Mouse (Mus musculus): ENCODE data around the gene Nid2. TPM values are rescaled to one million over a fixed set of nuclear protein-coding genes. Genes with fewer than 3 reads are reported as not detected.

The Nid2 gene
- total RNA-seq, 2 experiments from 2014 or later = 3.0 to 4.7 TPM

DNA sequence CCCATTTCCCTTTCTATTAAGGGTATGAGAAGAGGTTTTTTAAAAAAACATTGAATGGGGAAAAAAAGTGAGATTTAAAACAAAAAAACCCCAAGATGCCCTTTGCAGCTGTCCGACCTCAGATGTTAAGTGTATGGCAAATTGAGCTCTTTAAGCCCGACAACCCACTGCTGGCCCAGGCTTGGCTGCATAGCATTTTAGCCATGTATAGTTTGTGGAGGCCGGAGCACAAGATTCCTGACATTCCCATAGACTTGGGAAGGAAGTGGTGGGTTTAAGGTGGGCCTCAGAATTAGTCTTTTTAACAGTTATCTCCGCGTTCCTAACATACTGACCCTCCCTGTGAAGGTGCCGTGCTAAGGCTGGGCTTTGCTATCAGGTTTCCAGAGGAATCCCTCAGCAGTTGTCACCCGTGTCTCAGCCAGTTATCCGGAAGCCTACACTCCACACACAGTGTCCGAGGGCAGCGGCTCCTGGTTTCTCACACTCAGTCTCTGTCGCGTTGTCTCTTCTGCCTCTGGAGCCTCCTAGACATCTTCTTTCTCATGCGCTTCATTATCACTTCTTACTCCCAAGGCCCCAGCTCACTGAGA, 23.1 kb downstream of the Nid2 start:
- DNase-seq (ENCODE audit: low spot score in 2 of 2) = no peak
- intact Hi-C loops (cut with DNase I) = no loop called here

- no peak for DNase-seq (ENCODE audit: low spot score in 2 of 2)
- intact Hi-C loops (cut with DNase I) = no loop called here
These were observed 24.4 kb downstream of the Nid2 start for GRCm38 (mm10) chr14:19775491-19775890.

- no peak for DNase-seq (ENCODE audit: low spot score in 2 of 2)
- intact Hi-C loops (cut with DNase I) = no loop called here
These were observed 25.1 kb downstream of the Nid2 start for GRCm38 (mm10) chr14:19776179-19776578.

DNA sequence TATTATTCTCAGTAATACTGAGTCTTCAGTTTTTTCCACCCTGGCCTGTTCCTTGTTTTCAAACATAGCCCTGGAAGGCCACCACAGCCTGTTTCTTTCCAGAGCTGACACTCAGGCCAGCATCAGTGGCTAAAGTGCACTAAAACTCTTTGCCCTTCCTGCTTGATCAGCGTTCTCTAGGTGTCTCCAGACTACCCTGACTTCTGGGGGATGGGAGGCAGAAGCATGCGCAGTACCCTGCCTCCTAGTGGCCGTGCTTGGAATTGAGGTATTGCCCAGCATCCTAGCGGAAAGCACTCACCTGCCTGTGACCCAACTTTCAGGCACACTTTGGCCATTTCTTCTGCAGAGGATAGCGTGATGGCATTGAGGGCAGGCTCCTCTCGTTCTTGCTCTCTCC, 25.8 kb downstream of the Nid2 start:
- peak in 1 of 2 experiments; percentile 13 for DNase-seq (ENCODE audit: low spot score in 2 of 2)
- intact Hi-C loops (cut with DNase I) = no loop called here

GRCm38 (mm10) chr14:19777365-19777764, 26.3 kb downstream of the Nid2 start:
- DNase-seq (ENCODE audit: low spot score in 2 of 2) = no peak
- intact Hi-C loops (cut with DNase I) = no loop called here

GRCm38 (mm10) chr14:19777945-19778344, 26.9 kb downstream of the Nid2 start:
- DNase-seq (ENCODE audit: low spot score in 2 of 2) = no peak
- intact Hi-C loops (cut with DNase I) = no loop called here

DNA sequence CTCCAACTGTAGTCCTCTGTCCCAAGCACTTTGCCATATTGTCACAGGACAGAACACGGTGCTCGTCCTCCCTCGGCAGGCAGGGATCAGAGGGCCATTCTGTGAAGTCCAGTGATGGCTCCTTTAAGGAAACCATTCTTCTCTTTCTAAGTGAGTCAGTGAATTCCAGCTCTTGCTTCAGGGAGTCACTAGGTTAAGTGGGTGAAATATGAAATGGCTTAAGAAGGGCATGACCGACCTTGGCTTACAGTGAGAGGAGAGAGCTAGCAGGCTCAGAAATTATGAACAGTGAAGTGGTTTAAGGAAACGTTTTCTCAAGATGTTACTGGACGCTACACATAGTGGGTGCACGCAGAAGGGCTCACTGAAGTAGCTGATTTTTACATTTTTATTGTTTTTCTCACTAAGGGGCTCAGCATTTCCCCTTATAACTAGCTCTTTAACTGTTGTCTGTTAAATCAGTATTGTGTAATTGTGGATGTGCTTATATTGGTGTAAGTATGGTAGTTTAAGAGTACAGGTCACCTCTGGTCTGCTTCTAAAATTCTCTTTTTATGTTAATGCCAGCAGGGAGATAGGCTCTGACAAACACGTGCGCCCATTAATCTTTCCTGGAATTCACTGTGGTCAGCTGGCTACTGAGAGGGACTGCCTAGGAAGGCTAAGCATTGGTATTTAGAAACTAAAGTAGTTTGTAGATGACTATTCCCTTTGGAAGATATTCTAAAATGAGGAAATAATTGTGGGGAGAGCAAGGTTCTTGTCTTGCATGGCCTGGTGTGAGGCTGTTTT, 34.9 kb downstream of the Nid2 start:
- no peak for DNase-seq (ENCODE audit: low spot score in 2 of 2)
- intact Hi-C loops (cut with DNase I) = no loop called here

DNA sequence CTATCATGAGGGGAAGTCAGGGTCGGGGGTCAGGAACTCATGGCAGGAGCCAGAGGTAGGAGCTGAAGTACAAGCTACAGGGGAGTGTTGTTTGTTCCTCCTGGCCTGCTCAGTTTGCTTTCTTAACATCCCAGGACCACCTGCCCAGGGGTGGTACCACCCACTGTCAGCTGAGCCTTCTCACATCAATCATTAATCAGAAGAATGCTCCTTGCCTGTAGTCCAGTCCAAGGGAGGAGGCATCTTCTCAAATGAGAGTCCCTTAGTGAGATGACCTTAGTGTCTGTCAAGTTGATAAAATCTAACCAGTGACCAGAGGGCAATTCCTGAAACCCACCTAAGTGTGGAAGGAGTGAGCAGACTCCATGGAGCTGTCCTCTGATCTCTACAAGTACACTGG, 37.4 kb downstream of the Nid2 start:
- DNase-seq (ENCODE audit: low spot score in 2 of 2) = no peak
- intact Hi-C loops (cut with DNase I) = no loop called here

- intact Hi-C loops (cut with DNase I) = no loop called here
- DNase-seq (ENCODE audit: low spot score in 2 of 2) = no peak
These were observed 43.8 kb downstream of the Nid2 start for GRCm38 (mm10) chr14:19794881-19795280.

DNA sequence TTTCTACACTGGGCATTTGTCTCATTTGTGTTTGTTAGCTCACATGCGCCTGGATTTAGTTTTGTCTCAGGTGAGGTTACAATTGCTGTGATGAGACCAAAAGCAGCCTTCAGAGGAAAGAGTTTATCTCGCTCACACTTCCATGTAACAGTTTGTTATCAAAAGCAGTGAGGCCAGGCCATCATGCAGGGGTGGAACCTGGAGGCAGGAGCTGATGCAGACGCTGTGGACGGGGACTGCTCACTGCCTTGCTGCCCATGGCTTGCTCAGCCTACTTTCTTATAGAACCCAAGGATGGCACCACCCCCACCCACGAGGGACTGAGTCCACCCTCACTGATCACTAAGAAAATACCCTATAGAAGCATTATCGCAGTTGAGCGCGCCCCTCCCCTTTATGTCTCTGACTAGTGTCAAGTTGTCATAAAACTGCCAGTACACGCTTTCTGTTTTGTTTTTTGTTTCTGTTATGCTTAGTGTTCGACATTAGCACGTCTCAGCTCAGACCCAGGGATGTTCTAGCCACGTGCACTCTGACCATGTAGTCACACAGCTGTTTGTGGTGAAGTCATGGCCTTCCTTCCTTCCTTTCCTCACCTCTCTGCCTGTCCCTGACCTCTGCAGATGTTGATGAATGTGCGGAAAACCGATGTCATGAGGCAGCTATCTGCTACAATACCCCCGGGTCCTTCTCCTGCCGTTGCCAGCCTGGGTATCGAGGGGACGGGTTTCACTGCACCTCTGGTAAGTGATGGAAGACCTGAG, 45.7 kb downstream of the Nid2 start:
- intact Hi-C loops (cut with DNase I) = no loop called here

DNA sequence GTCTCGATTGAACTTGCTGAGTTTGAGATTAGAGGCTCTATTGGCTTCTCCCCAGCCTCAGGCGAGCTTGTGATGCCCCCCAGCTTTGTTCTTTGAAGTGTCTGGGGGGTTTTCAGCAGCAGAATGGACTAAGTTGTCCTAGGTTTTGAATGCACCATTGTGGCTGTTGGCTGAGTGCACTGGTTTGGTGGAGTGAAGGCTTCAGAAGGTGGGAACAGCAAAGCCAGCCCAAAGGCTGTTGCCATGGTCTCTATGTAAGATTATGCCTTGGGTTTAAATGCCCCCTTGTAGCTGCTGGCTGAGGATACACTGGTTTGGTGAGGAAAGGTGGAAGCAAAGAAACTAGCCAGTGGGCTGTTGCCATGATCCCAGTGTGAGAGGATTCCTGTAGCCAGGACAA, 49.4 kb downstream of the Nid2 start:
- intact Hi-C loops (cut with DNase I) = no loop called here
- no peak for DNase-seq (ENCODE audit: low spot score in 2 of 2)

More for the DNA sequence above, 45.7 kb downstream of the Nid2 start:
- DNase-seq (ENCODE audit: low spot score in 2 of 2) = no peak

DNA sequence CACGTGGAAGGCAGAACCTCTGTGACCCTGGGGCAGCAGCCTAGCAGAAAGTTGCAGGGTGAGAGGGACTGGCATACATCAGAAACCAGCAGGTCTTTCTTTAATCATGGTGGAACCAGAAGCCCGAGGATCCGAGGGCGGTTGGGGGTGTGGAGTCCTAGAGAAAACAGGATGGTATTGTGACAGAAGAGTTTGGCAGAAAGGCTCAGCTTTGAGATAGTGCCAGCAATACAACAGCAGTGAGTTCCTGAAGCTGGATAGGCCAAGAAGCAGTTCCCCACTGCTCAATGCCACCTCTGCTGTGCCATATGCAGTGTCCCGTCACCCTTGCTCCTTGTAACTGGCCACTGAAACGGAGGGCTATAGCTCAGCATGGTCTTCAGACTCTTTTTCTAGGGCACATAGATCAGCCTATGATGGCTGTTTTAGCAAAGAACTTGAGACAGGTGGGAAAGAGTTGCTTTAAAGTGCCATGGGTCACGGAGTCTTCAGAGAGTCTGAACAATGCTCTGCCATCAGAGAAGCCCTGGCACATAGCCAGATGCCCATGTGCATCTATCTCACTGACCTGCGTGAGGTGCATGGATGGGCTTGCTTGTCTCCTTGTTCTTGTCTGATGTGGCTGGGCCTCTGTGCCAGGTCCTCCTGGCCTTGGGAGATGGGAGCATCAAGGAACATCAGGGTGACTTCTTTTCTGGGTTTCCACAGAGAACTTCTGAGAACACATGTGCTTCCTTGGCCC, 50.6 kb downstream of the Nid2 start:
- DNase-seq (ENCODE audit: low spot score in 2 of 2) = peak in 1 of 2 experiments; percentile 40
- intact Hi-C loops (cut with DNase I) = no loop called here

GRCm38 (mm10) chr14:19803222-19803621, 52.2 kb downstream of the Nid2 start:
- intact Hi-C loops (cut with DNase I) = no loop called here
- no peak for DNase-seq (ENCODE audit: low spot score in 2 of 2)

DNA sequence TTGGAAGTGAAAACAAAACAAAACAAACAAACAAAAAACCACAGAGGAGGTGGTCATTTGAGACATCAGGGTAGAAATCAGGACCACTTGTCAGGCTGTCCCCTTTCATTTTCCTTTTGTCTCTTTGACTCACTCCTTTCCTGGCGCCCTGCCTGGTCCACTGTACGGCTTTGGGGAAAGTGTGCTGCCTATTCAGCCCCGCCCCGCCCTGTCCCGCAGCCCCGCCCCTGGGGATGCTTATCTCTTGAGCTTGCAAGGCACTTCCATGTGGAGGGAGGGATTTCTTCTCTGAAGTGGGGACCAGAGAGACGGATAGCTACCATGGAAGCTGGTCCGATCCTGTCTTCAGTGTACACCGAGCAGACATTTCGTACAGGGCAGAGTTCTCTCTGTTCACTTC, 52.6 kb downstream of the Nid2 start:
- intact Hi-C loops (cut with DNase I) = no loop called here
- DNase-seq (ENCODE audit: low spot score in 2 of 2) = no peak

GRCm38 (mm10) chr14:19807339-19807738, 56.3 kb downstream of the Nid2 start:
- DNase-seq (ENCODE audit: low spot score in 2 of 2) = no peak
- intact Hi-C loops (cut with DNase I) = no loop called here

DNA sequence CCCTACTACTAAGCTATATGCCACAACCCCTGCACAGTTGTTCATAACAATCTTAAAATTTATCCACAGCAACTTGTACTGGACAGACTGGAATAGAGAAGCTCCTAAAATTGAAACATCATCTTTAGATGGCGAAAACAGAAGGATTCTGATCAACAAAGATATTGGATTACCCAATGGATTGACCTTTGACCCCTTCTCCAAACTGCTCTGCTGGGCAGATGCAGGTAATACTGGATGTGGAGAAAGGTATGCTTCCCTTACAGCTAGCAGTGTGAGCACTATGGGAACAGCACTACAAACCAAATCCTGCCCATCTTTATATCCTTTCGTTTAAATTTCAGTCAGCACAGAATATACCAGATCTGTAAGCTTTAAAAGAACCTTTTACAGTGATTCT, 56.8 kb downstream of the Nid2 start:
- intact Hi-C loops (cut with DNase I) = no loop called here
- DNase-seq (ENCODE audit: low spot score in 2 of 2) = no peak

GRCm38 (mm10) chr14:19809934-19810333, 58.9 kb downstream of the Nid2 start:
- DNase-seq (ENCODE audit: low spot score in 2 of 2) = no peak
- intact Hi-C loops (cut with DNase I) = no loop called here

DNA sequence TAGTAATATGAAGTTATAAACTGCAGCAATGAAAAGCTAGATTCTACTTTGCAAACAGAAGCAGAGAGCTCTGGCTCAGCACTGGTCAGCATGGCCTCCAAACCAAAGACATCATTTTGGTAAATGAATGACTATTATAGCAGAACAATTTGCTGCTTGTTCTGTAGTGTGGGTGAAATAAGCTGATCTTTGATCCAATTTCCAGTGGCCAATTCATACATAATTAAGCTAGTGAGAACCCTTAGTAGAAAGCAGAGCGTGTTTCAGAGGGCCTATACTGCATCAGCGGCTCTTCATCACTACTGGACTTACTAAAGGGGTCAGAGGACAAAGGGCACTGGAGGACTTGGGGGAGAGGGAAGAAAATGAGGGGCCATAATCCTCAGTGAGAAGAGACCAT, 62.0 kb downstream of the Nid2 start:
- intact Hi-C loops (cut with DNase I) = no loop called here
- DNase-seq (ENCODE audit: low spot score in 2 of 2) = no peak

DNA sequence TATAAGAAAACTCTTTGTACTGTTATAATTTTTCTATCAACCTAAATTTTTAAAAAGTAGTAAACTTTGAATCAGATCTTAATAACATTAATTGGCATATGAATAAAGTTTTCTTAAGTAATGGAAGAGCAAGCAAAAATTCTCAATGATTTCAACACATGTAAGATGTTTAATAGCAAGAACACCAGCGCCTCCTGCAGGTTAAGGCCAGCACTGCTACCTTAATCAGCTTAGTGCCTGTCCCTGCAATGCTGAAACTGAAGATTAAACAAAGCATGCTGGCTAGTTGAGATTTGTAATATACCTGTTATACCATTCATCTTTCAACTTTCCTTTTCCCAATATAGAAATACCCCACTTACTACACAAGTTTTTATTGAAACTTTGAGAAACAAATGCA, 66.9 kb downstream of the Nid2 start:
- peak; percentile 79 to 89 for DNase-seq (ENCODE audit: low spot score in 2 of 2)
- intact Hi-C loops (cut with DNase I) = loop anchor here (1.0 kb wide), 1 partner anchor 112 kb away; no protein-coding TSS in a partner anchor

GRCm38 (mm10) chr14:19821686-19822085, 70.6 kb downstream of the Nid2 start:
- no peak for DNase-seq (ENCODE audit: low spot score in 2 of 2)
- intact Hi-C loops (cut with DNase I) = loop anchor here (5.0 kb wide), 1 partner anchor 246 kb away; no protein-coding TSS in a partner anchor
